Mouse (Mus musculus): ENCODE results near the gene Dkkl1. TPM values are rescaled to one million over a fixed set of nuclear protein-coding genes. Genes with fewer than 3 reads are reported as not detected.

Gene Dkkl1
- total RNA-seq, 1 experiment from 2014 or later, result 37.0 TPM

DNA sequence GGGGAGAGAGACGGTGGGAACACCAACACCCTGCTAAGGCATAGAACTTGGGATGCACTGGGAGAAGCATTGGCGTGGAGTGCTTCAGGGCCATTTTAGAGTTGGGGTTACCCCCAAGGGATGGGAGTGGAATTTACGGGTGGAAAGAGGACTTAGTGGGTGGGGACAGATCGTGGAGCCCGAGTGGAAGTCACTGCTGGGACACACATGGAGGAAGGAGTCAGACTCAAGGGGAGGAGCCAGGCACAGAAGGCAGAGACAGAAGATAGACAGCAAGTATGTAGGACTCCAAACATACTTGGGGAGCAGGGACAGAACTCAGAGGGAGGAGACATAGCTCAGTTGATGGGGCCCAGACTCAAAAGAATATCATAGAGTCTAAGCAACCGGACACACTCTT lies 49.4 kb downstream of the Dkkl1 start:
- no peak for ATAC-seq (replicated peaks in 1 of 2; ENCODE audit: insufficient read depth in 1 of 2, low FRiP score in 2 of 2, low TSS enrichment in 1 of 2, low read depth in 1 of 2, poor library complexity in 2 of 2, severe bottlenecking in 2 of 2)

- ATAC-seq (replicated peaks in 1 of 2; ENCODE audit: insufficient read depth in 1 of 2, low FRiP score in 2 of 2, low TSS enrichment in 1 of 2, low read depth in 1 of 2, poor library complexity in 2 of 2, severe bottlenecking in 2 of 2), result peak; percentile 78 to 88
These were observed 50.1 kb downstream of the Dkkl1 start for GRCm38 (mm10) chr7:45161612-45162473.

- ATAC-seq (replicated peaks in 1 of 2; ENCODE audit: insufficient read depth in 1 of 2, low FRiP score in 2 of 2, low TSS enrichment in 1 of 2, low read depth in 1 of 2, poor library complexity in 2 of 2, severe bottlenecking in 2 of 2), result no peak
These were observed 51.1 kb downstream of the Dkkl1 start for GRCm38 (mm10) chr7:45160866-45161265.

DNA sequence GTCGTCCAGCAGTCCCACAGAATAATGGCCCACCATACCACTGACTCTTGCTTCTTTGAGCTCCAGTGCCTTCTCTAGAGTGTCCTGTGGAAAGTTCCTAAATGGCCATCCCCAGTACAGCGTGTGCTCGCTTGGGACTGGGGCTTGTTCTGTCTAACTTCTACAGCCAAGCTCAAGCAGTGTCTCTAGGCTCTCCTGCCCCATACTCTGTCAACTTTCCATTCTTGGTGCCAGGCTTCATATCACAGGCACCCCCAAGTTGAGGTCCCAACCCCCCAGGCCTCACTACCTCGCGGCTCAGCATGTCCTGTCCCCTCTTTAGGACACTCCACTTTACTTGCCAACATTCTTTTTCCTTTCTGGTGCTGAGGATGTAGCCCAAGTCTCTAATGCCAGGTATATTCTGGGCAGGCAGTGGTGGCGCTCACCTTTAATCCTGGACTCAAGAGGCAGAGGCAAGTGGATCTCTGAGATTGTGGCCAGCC lies 51.6 kb downstream of the Dkkl1 start:
- ATAC-seq (replicated peaks in 1 of 2; ENCODE audit: insufficient read depth in 1 of 2, low FRiP score in 2 of 2, low TSS enrichment in 1 of 2, low read depth in 1 of 2, poor library complexity in 2 of 2, severe bottlenecking in 2 of 2), result no peak

GRCm38 (mm10) chr7:45158991-45159390 lies 53.0 kb downstream of the Dkkl1 start:
- no peak for ATAC-seq (replicated peaks in 1 of 2; ENCODE audit: insufficient read depth in 1 of 2, low FRiP score in 2 of 2, low TSS enrichment in 1 of 2, low read depth in 1 of 2, poor library complexity in 2 of 2, severe bottlenecking in 2 of 2)

Other genes starting within 250 kb of the Dkkl1 start
- 0.20 TPM in 1 of 2 replicates, not detected in the other for gene Cpt1c, start 237.3 kb downstream of the Dkkl1 start, total RNA-seq (2017)
- 156 and 185 TPM in 2 replicates for gene Prmt1, start 225.6 kb downstream of the Dkkl1 start, total RNA-seq (2017)
- 75.7 and 137 TPM in 2 replicates for gene Irf3, start 214.5 kb downstream of the Dkkl1 start, total RNA-seq (2017)
- 19.8 and 35.1 TPM in 2 replicates for gene Bcl2l12, start 213.4 kb downstream of the Dkkl1 start, total RNA-seq (2017)
- gene Scaf1, start 195.8 kb downstream of the Dkkl1 start, total RNA-seq (2017), result 11.3 and 13.8 TPM in 2 replicates
- 1.9 and 9.0 TPM in 2 replicates for gene Rras, start 194.2 kb downstream of the Dkkl1 start, total RNA-seq (2017)
- 3.9 and 4.6 TPM in 2 replicates for gene Prr12, start 159.3 kb downstream of the Dkkl1 start, total RNA-seq (2017)
- 56.2 and 72.8 TPM in 2 replicates for gene Nosip, start 149.7 kb downstream of the Dkkl1 start, total RNA-seq (2017)
- gene Prrg2, start 149.5 kb downstream of the Dkkl1 start, total RNA-seq (2017), result 6.6 and 6.7 TPM in 2 replicates
- 41.8 and 52.6 TPM in 2 replicates for gene Rcn3, start 119.9 kb downstream of the Dkkl1 start, total RNA-seq (2017)
- 15.3 and 23.1 TPM in 2 replicates for gene Fcgrt, start 108.3 kb downstream of the Dkkl1 start, total RNA-seq (2017)
- 1,545 and 1,649 TPM in 2 replicates for gene Rps11, start 87.7 kb downstream of the Dkkl1 start, total RNA-seq (2017)
- gene Rpl13a, start 83.4 kb downstream of the Dkkl1 start, total RNA-seq (2017), result 3,499 and 4,043 TPM in 2 replicates
- gene Gm45713, start 75.9 kb downstream of the Dkkl1 start, total RNA-seq (2017), result 0.35 and 0.56 TPM in 2 replicates
- 15.7 and 18.9 TPM in 2 replicates for gene Flt3l, start 75.7 kb downstream of the Dkkl1 start, total RNA-seq (2017)
- 38.0 and 60.7 TPM in 2 replicates for gene Pih1d1, start 57.8 kb downstream of the Dkkl1 start, total RNA-seq (2017)
- gene Aldh16a1, start 57.6 kb downstream of the Dkkl1 start, total RNA-seq (2017), result 25.0 and 32.6 TPM in 2 replicates
- 1.0 TPM in 1 of 2 replicates, not detected in the other for gene Slc17a7, start 48.2 kb downstream of the Dkkl1 start, total RNA-seq (2017)
- not detected in 2 replicates for gene Gfy, start 32.6 kb downstream of the Dkkl1 start, total RNA-seq (2017)
- gene Pth2, start 31.2 kb downstream of the Dkkl1 start, total RNA-seq (2017), result not detected in 2 replicates
- gene Ccdc155, start 7.3 kb downstream of the Dkkl1 start, total RNA-seq (2017), result 0.60 and 0.75 TPM in 2 replicates
- 5.1 and 9.9 TPM in 2 replicates for gene Tead2, start 3.6 kb upstream of the Dkkl1 start, total RNA-seq (2017)
- gene Cd37, start 27.0 kb upstream of the Dkkl1 start, total RNA-seq (2017), result 76.4 and 103 TPM in 2 replicates
- gene Slc6a16, start 28.9 kb upstream of the Dkkl1 start, total RNA-seq (2017), result not detected in 2 replicates
- gene Slc6a21, start 65.4 kb upstream of the Dkkl1 start, total RNA-seq (2017), result 0.19 TPM in 1 of 2 replicates, not detected in the other
- 3.2 and 10.8 TPM in 2 replicates for gene Trpm4, start 121.6 kb upstream of the Dkkl1 start, total RNA-seq (2017)
- gene Hrc, start 123.1 kb upstream of the Dkkl1 start, total RNA-seq (2017), result not detected in 2 replicates
- gene Ppfia3, start 154.9 kb upstream of the Dkkl1 start, total RNA-seq (2017), result not detected in 2 replicates
- gene Lin7b, start 158.4 kb upstream of the Dkkl1 start, total RNA-seq (2017), result 3.2 TPM in 1 of 2 replicates, not detected in the other
- 498 and 589 TPM in 2 replicates for gene Snrnp70, start 183.6 kb upstream of the Dkkl1 start, total RNA-seq (2017)
- not detected in 2 replicates for gene Kcna7, start 193.5 kb upstream of the Dkkl1 start, total RNA-seq (2017)
- 0.79 TPM in 1 of 2 replicates, not detected in the other for gene Ntf5, start 201.5 kb upstream of the Dkkl1 start, total RNA-seq (2017)
- gene Lhb, start 208.7 kb upstream of the Dkkl1 start, total RNA-seq (2017), result not detected in 2 replicates
- gene Gys1, start 222.7 kb upstream of the Dkkl1 start, total RNA-seq (2017), result 8.5 and 11.3 TPM in 2 replicates
- 134 and 137 TPM in 2 replicates for gene Ruvbl2, start 225.9 kb upstream of the Dkkl1 start, total RNA-seq (2017)
- 599 and 753 TPM in 2 replicates for gene Ftl1, start 247.7 kb upstream of the Dkkl1 start, total RNA-seq (2017)

Data from hematopoietic stem cell, adult 5-6 weeks (primary cell).